11 mouse cellular contexts compared by ENCODE assay signal in genomic region chr15:85610120-85610519, GRCm38 (mm10). TPM values are rescaled to one million over a fixed set of nuclear protein-coding genes. Genes with fewer than 3 reads are reported as not detected.
DNase-seq lines count a peak whose midpoint lies in the region; ATAC-seq and TF ChIP-seq lines count a peak whose summit lies in the region.
"Had no signal": no experiment of that assay in that cellular context is flagged by ENCODE, and none has a peak within 500 bp of the region (broad histone marks: within the 10 kb centered on the region; RNA-seq: fewer than 3 reads in every experiment).

No protein-coding gene starts in this region.

- no peak for TF ChIP-seq POLR2A in lung, adult 2 months (IDR thresholded peaks at IDR 0.05; ENCODE audit: borderline replicate concordance, extremely low read depth, low read depth, low read length)
- no peak for TF ChIP-seq POLR2A in myocyte (IDR thresholded peaks at IDR 0.05; ENCODE audit: insufficient read length, low read depth)

- 51% methylated on average over 5 of the region's 5 CpGs for WGBS in heart, postnatal 0 days
- WGBS in lung, adult 2 months, result 43% methylated on average over 5 of the region's 5 CpGs
- WGBS in embryonic facial prominence, embryonic 15.5 days, result 71% methylated on average over 5 of the region's 5 CpGs

- H3K9ac ChIP-seq in heart, postnatal 0 days (replicated peaks; ENCODE audit: low read depth, low read length), result no peak overlapping the region
- H3K9ac ChIP-seq in embryonic facial prominence, embryonic 15.5 days, result 0 out of 2 replicates have a peak overlapping the region, but pooled peaks have one; percentile 0
- H3K9ac ChIP-seq: midbrain, embryonic 15.5 days had no signal

- no peaks in the 10 kb centered on the region for H3K9me3 ChIP-seq in heart, postnatal 0 days (replicated peaks; ENCODE audit: control insufficient read depth, low read length)
- H3K9me3 ChIP-seq in embryonic facial prominence, embryonic 15.5 days (replicated peaks), result no peaks in the 10 kb centered on the region
- H3K9me3 ChIP-seq: midbrain, embryonic 15.5 days had no signal

- DNase-seq in heart, postnatal 0 days (ENCODE audit: low spot score), result no peak
- no peak for DNase-seq in heart, postnatal 4 days
- peak; percentile 35 for DNase-seq in lung, adult 2 months
- no peak for DNase-seq in lung, postnatal 4 days
- no peak for DNase-seq in urinary bladder, postnatal 14 days (ENCODE audit: low spot score)

- H3K27ac ChIP-seq in heart, postnatal 0 days (ENCODE audit: low read depth), result 0 out of 2 replicates have a peak overlapping the region, but pooled peaks have one; percentile 87
- H3K27ac ChIP-seq in embryonic facial prominence, embryonic 15.5 days (replicated peaks), result no peak overlapping the region

- H3ac ChIP-seq in myocyte (ENCODE audit: control insufficient read depth, insufficient read length), result no peak overlapping the region

- H3K4me3 ChIP-seq in heart, postnatal 0 days (ENCODE audit: low read depth, low read length), result no peak overlapping the region
- no peak overlapping the region for H3K4me3 ChIP-seq in lung, adult 2 months (replicated peaks; ENCODE audit: extremely low read depth, low read depth, low read length)
- H3K4me3 ChIP-seq in embryonic facial prominence, embryonic 15.5 days (replicated peaks), result no peak overlapping the region
- no peak overlapping the region for H3K4me3 ChIP-seq in myocyte
- H3K4me3 ChIP-seq: midbrain, embryonic 15.5 days had no signal

- H3K4me2 ChIP-seq in heart, postnatal 0 days (ENCODE audit: low read depth, low read length), result no peak overlapping the region
- no peak overlapping the region for H3K4me2 ChIP-seq in embryonic facial prominence, embryonic 15.5 days (replicated peaks)
- peak overlapping the region; percentile 67 for H3K4me2 ChIP-seq in myocyte (ENCODE audit: low read depth)
- H3K4me2 ChIP-seq: midbrain, embryonic 15.5 days had no signal

- TF ChIP-seq CTCF in heart, postnatal 0 days (IDR thresholded peaks at IDR 0.05; ENCODE audit: low read depth), result no peak
- no peak for TF ChIP-seq CTCF in lung, adult 2 months (IDR thresholded peaks at IDR 0.05; ENCODE audit: insufficient read depth, low read length)

- 0 out of 2 replicates have a peak, but pooled peaks cover 5% of the 10 kb centered on the region for H3K27me3 ChIP-seq in heart, postnatal 0 days (ENCODE audit: control insufficient read depth, insufficient read depth, low read length)
- peaks cover 4% of the 10 kb centered on the region; the same call in 1 of the 2 replicates for H3K27me3 ChIP-seq in embryonic facial prominence, embryonic 15.5 days
- H3K27me3 ChIP-seq in myocyte (ENCODE audit: control insufficient read depth, insufficient read depth, insufficient read length), result no peaks in the 10 kb centered on the region
- H3K27me3 ChIP-seq: Patski had no signal

- H3K36me3 ChIP-seq in heart, postnatal 0 days (replicated peaks; ENCODE audit: control insufficient read depth, insufficient read depth, low read length), result no peaks in the 10 kb centered on the region
- H3K36me3 ChIP-seq in embryonic facial prominence, embryonic 15.5 days, result no peaks in the 10 kb centered on the region
- H3K36me3 ChIP-seq in myocyte (ENCODE audit: control insufficient read depth, insufficient read depth), result no peaks in the 10 kb centered on the region
- H3K36me3 ChIP-seq: midbrain, embryonic 15.5 days had no signal

- TF ChIP-seq EP300 in heart, postnatal 0 days (IDR thresholded peaks at IDR 0.05; ENCODE audit: low read depth), result no peak

- H3K4me1 ChIP-seq in heart, postnatal 0 days (ENCODE audit: control insufficient read depth, insufficient read depth), result peaks cover 15% of the 10 kb centered on the region
- peaks cover 36% of the 10 kb centered on the region for H3K4me1 ChIP-seq in lung, adult 2 months (ENCODE audit: control insufficient read depth, insufficient read depth, low read length)
- H3K4me1 ChIP-seq in embryonic facial prominence, embryonic 15.5 days, result peaks cover 39% of the 10 kb centered on the region

- ATAC-seq in heart, postnatal 0 days (ENCODE audit: insufficient read depth, low read depth), result 0 out of 2 replicates have a peak, but pooled peaks have one; percentile 1
- no peak for ATAC-seq in embryonic facial prominence, embryonic 15.5 days (ENCODE audit: insufficient number of reproducible peaks, low FRiP score, low TSS enrichment, low read depth)
- no peak for ATAC-seq in megakaryocyte, adult 5-6 weeks (ENCODE audit: poor library complexity, severe bottlenecking)

- H3K79me2 ChIP-seq in myocyte (ENCODE audit: control insufficient read depth, insufficient read depth), result peaks cover 5% of the 10 kb centered on the region

TF ChIP-seq in myocyte, 11 proteins besides CTCF, POLR2A, EP300 and RAD21:
- TF ChIP-seq USF1 (IDR thresholded peaks at IDR 0.05; ENCODE audit: low read depth) (no peak), MYOD1 (IDR thresholded peaks at IDR 0.05; ENCODE audit: control insufficient read depth in 1 of 3, insufficient read length in 2 of 3, low read depth in 2 of 3) (no peak), MYOG (IDR thresholded peaks at IDR 0.05; ENCODE audit: control insufficient read depth in 1 of 3, insufficient read depth in 1 of 3, insufficient read length in 2 of 3, low read depth in 2 of 3) (no peak), SRF (IDR thresholded peaks at IDR 0.05; ENCODE audit: control insufficient read depth, insufficient read length, low read depth) (no peak), REST (IDR thresholded peaks at IDR 0.05; ENCODE audit: insufficient read depth, insufficient read length) (no peak), POLR2AphosphoS2 (IDR thresholded peaks at IDR 0.05; ENCODE audit: insufficient read length, low read depth) (no peak), TCF12 (IDR thresholded peaks at IDR 0.05; ENCODE audit: insufficient read depth, poor library complexity, severe bottlenecking) (no peak), MAX (IDR thresholded peaks at IDR 0.05; ENCODE audit: low read depth) (no peak), CEBPB (IDR thresholded peaks at IDR 0.05; ENCODE audit: insufficient read depth, poor library complexity, severe bottlenecking) (no peak)

RNA-seq across cellular contexts. Expression of gene Wnt7b, which starts 27.8 kb away (rescaled TPM):
- 0.81 and 2.6 TPM in 2 replicates for total RNA-seq in heart, postnatal 0 days (2014; rRNA removed; ENCODE audit: low replicate concordance)
- polyA plus RNA-seq in heart, postnatal 0 days (2015; fragmentation: Nextera tagmentation; extraction: Ambion mirVana), result 0.10 and 0.37 TPM in 2 replicates
- total RNA-seq in heart, postnatal 4 days (2021), result under 1 TPM; 0.21 to 0.27 TPM
- 7.0 and 13.2 TPM in 2 replicates for polyA plus RNA-seq in lung, adult 2 months (2012; rRNA removed)
- 36.0 and 40.9 TPM in 2 replicates for polyA plus RNA-seq in embryonic facial prominence, embryonic 15.5 days (2015; fragmentation: Nextera tagmentation; extraction: Ambion mirVana)
- 7.9 TPM for polyA plus RNA-seq in myocyte (2012; fragmentation: generic; extraction: Trizol)
- not detected in 2 replicates for total RNA-seq in megakaryocyte, adult 5-6 weeks (2015)
- not detected in 2 replicates for total RNA-seq in megakaryocyte, adult 5-6 weeks (2017)
- total RNA-seq: CH12.LX had no signal
